ENCODE assay signal across 8 mouse cellular contexts in genomic region chr6:124863125-124863657, GRCm38 (mm10). TPM values are rescaled to one million over a fixed set of nuclear protein-coding genes. Genes with fewer than 3 reads are reported as not detected.
A peak's percentile ranks its signal among the peaks of the same experiment; 100 is the strongest.
DNase-seq lines count a peak whose midpoint lies in the region; ATAC-seq and TF ChIP-seq lines count a peak whose summit lies in the region.

No protein-coding gene starts in this region.

- no peak for DNase-seq in heart, adult 11 months
- DNase-seq in Muller cell, postnatal 12 days (ENCODE audit: inconsistent ontology term), result peak; percentile 17
- peak; percentile 54 for DNase-seq in forebrain, embryonic 10.5 days (ENCODE audit: extremely low spot score, low spot score)
- DNase-seq in liver, embryonic 14.5 days (ENCODE audit: low read depth in 3 of 3, low spot score in 3 of 3), result no peak
- peak; percentile 83 for DNase-seq in thymus, postnatal 25 days
- DNase-seq in kidney, postnatal 10 days, result no peak

- H3K4me3 ChIP-seq in heart, embryonic 16.5 days (ENCODE audit: low read length), result peak overlapping the region; percentile 64
- H3K4me3 ChIP-seq in forebrain, embryonic 10.5 days, result peak overlapping the region; percentile 69
- peak overlapping the region in 1 of 2 experiments; percentile 39; a peak in 2 of 4 replicates for H3K4me3 ChIP-seq in liver, embryonic 14.5 days (ENCODE audit: insufficient read depth in 1 of 2, low read depth in 2 of 2, low read length in 2 of 2)

- no peak for TF ChIP-seq EP300 in liver, embryonic 14.5 days (IDR thresholded peaks at IDR 0.05; ENCODE audit: low read depth)

- peak overlapping the region; percentile 81 for H3K9ac ChIP-seq in heart, embryonic 16.5 days (ENCODE audit: low read length)
- H3K9ac ChIP-seq in liver, embryonic 14.5 days (replicated peaks), result no peak overlapping the region

- peaks cover 26% of the 10 kb centered on the region for H3K27me3 ChIP-seq in heart, embryonic 16.5 days (ENCODE audit: control insufficient read depth, insufficient read depth, low read length)
- peaks cover 82% of the 10 kb centered on the region for H3K27me3 ChIP-seq in forebrain, embryonic 10.5 days (ENCODE audit: poor library complexity, severe bottlenecking)
- peaks cover 49% of the 10 kb centered on the region for H3K27me3 ChIP-seq in liver, embryonic 14.5 days (ENCODE audit: control insufficient read depth, insufficient read depth, low read length)

- H3K4me2 ChIP-seq in heart, embryonic 16.5 days (ENCODE audit: low read depth, low read length), result peak overlapping the region; percentile 94
- H3K4me2 ChIP-seq in liver, embryonic 14.5 days (ENCODE audit: low read depth), result peak overlapping the region; percentile 60

- H3K36me3 ChIP-seq in heart, embryonic 16.5 days (ENCODE audit: control insufficient read depth, insufficient read depth), result no peaks in the 10 kb centered on the region
- H3K36me3 ChIP-seq in forebrain, embryonic 10.5 days (replicated peaks), result peaks cover 9% of the 10 kb centered on the region
- no peaks in the 10 kb centered on the region for H3K36me3 ChIP-seq in liver, embryonic 14.5 days (replicated peaks; ENCODE audit: control insufficient read depth, insufficient read depth, low read depth)

- peak; percentile 34 for ATAC-seq in heart, embryonic 16.5 days (replicated peaks; ENCODE audit: extremely low read depth, insufficient read depth, low FRiP score)
- no peak for ATAC-seq in liver, embryonic 14.5 days (ENCODE audit: insufficient read depth)
- no peak for ATAC-seq in CD4-positive, CD25-positive, alpha-beta regulatory T cell, adult 4 months

- H3K4me1 ChIP-seq in heart, embryonic 16.5 days (ENCODE audit: control insufficient read depth, insufficient read depth, low read length), result peaks cover 21% of the 10 kb centered on the region
- H3K4me1 ChIP-seq in forebrain, embryonic 10.5 days, result peaks cover 82% of the 10 kb centered on the region
- no peaks in the 10 kb centered on the region for H3K4me1 ChIP-seq in liver, embryonic 14.5 days (replicated peaks; ENCODE audit: control insufficient read depth in 2 of 2, insufficient read depth in 2 of 2, low read length in 1 of 2)

- TF ChIP-seq CTCF in liver, embryonic 14.5 days (IDR thresholded peaks at IDR 0.05; ENCODE audit: low read depth), result no peak

- H3K9me3 ChIP-seq in heart, embryonic 16.5 days (replicated peaks; ENCODE audit: control insufficient read depth, low read length), result no peaks in the 10 kb centered on the region
- H3K9me3 ChIP-seq in forebrain, embryonic 10.5 days, result no peaks in the 10 kb centered on the region
- no peaks in the 10 kb centered on the region for H3K9me3 ChIP-seq in liver, embryonic 14.5 days (ENCODE audit: control insufficient read depth, low read length)

- WGBS in heart, embryonic 16.5 days, result 1% methylated on average over 8 of the region's 16 CpGs
- 0% methylated on average over 15 of the region's 16 CpGs for WGBS in forebrain, embryonic 10.5 days
- WGBS in liver, embryonic 14.5 days (ENCODE audit: insufficient replicate concordance), result 4% methylated on average over 15 of the region's 16 CpGs

- H3K27ac ChIP-seq in heart, embryonic 16.5 days (ENCODE audit: low read length), result no peak overlapping the region
- H3K27ac ChIP-seq in forebrain, embryonic 10.5 days, result peak overlapping the region; percentile 92
- H3K27ac ChIP-seq in liver, embryonic 14.5 days, result no peak overlapping the region

RNA-seq across cellular contexts. Expression of gene Gpr162, which starts 0.6 kb away (rescaled TPM):
- polyA plus RNA-seq in heart, embryonic 16.5 days (2015; fragmentation: Nextera tagmentation; extraction: Ambion mirVana), result 2.4 and 2.7 TPM in 2 replicates
- polyA plus RNA-seq in forebrain, embryonic 10.5 days (2016; fragmentation: Nextera tagmentation; extraction: Ambion mirVana), result 2.1 and 2.5 TPM in 2 replicates
- polyA plus RNA-seq in liver, embryonic 14.5 days (2012; rRNA removed), result 0.03 and 0.18 TPM in 2 replicates
- polyA plus RNA-seq in liver, embryonic 14.5 days (2014; fragmentation: Nextera tagmentation; extraction: Ambion mirVana), result not detected in 2 replicates
- polyA plus RNA-seq in CD4-positive, CD25-positive, alpha-beta regulatory T cell, adult 4 months (2017; shearing (Covaris generic)), result not detected

RNA-seq across cellular contexts. Expression of gene P3h3, which starts 5.6 kb away (rescaled TPM):
- polyA plus RNA-seq in heart, embryonic 16.5 days (2015; fragmentation: Nextera tagmentation; extraction: Ambion mirVana), result 12.3 and 15.2 TPM in 2 replicates
- polyA plus RNA-seq in forebrain, embryonic 10.5 days (2016; fragmentation: Nextera tagmentation; extraction: Ambion mirVana), result 9.7 TPM in 2 replicates
- 3.2 and 3.5 TPM in 2 replicates for polyA plus RNA-seq in liver, embryonic 14.5 days (2012; rRNA removed)
- 0.83 and 0.88 TPM in 2 replicates for polyA plus RNA-seq in liver, embryonic 14.5 days (2014; fragmentation: Nextera tagmentation; extraction: Ambion mirVana)
- under 1 TPM in 1 of 2 experiments, not detected in 1; 0.11 TPM for polyA plus RNA-seq in CD4-positive, CD25-positive, alpha-beta regulatory T cell, adult 4 months (2017; shearing (Covaris generic))

RNA-seq across cellular contexts. Expression of gene Gnb3, which starts 23.1 kb away (rescaled TPM):
- 3.8 and 4.2 TPM in 2 replicates for polyA plus RNA-seq in heart, embryonic 16.5 days (2015; fragmentation: Nextera tagmentation; extraction: Ambion mirVana)
- 0.32 and 0.42 TPM in 2 replicates for polyA plus RNA-seq in forebrain, embryonic 10.5 days (2016; fragmentation: Nextera tagmentation; extraction: Ambion mirVana)
- polyA plus RNA-seq in liver, embryonic 14.5 days (2012; rRNA removed), result 0.03 and 0.06 TPM in 2 replicates
- 0.23 TPM in 1 of 2 replicates, not detected in the other for polyA plus RNA-seq in liver, embryonic 14.5 days (2014; fragmentation: Nextera tagmentation; extraction: Ambion mirVana)
- polyA plus RNA-seq in CD4-positive, CD25-positive, alpha-beta regulatory T cell, adult 4 months (2017; shearing (Covaris generic)), result not detected

RNA-seq across cellular contexts. Expression of gene Cd4, which starts 24.8 kb away (rescaled TPM):
- 0.25 and 2.1 TPM in 2 replicates for polyA plus RNA-seq in heart, embryonic 16.5 days (2015; fragmentation: Nextera tagmentation; extraction: Ambion mirVana)
- 0.17 TPM in 1 of 2 replicates, not detected in the other for polyA plus RNA-seq in forebrain, embryonic 10.5 days (2016; fragmentation: Nextera tagmentation; extraction: Ambion mirVana)
- polyA plus RNA-seq in liver, embryonic 14.5 days (2012; rRNA removed), result 0.07 and 0.10 TPM in 2 replicates
- polyA plus RNA-seq in liver, embryonic 14.5 days (2014; fragmentation: Nextera tagmentation; extraction: Ambion mirVana), result 0.03 TPM in 1 of 2 replicates, not detected in the other
- 100 to 1,000 TPM; 268 to 648 TPM for polyA plus RNA-seq in CD4-positive, CD25-positive, alpha-beta regulatory T cell, adult 4 months (2017; shearing (Covaris generic))

RNA-seq across cellular contexts. Expression of gene Cdca3, which starts 33.8 kb away (rescaled TPM):
- polyA plus RNA-seq in heart, embryonic 16.5 days (2015; fragmentation: Nextera tagmentation; extraction: Ambion mirVana), result 126 and 136 TPM in 2 replicates
- 271 and 298 TPM in 2 replicates for polyA plus RNA-seq in forebrain, embryonic 10.5 days (2016; fragmentation: Nextera tagmentation; extraction: Ambion mirVana)
- 147 and 165 TPM in 2 replicates for polyA plus RNA-seq in liver, embryonic 14.5 days (2012; rRNA removed)
- 205 and 206 TPM in 2 replicates for polyA plus RNA-seq in liver, embryonic 14.5 days (2014; fragmentation: Nextera tagmentation; extraction: Ambion mirVana)
- polyA plus RNA-seq in CD4-positive, CD25-positive, alpha-beta regulatory T cell, adult 4 months (2017; shearing (Covaris generic)), result 10 to 100 TPM in 1 of 2 experiments, 1 to 10 TPM in 1; 8.0 to 27.1 TPM

Comparison
In these comparisons a context has a peak if more than half of its experiments do, and no peak if none do; other contexts are left out.
1. DNase-seq: peak in Muller cell, postnatal 12 days (single experiment), forebrain, embryonic 10.5 days (single experiment) and thymus, postnatal 25 days (single experiment); none in heart, adult 11 months (single experiment), liver, embryonic 14.5 days (0 of 3) and kidney, postnatal 10 days (single experiment).